17 mouse cellular contexts compared by ENCODE assay signal in the genomic region with DNA sequence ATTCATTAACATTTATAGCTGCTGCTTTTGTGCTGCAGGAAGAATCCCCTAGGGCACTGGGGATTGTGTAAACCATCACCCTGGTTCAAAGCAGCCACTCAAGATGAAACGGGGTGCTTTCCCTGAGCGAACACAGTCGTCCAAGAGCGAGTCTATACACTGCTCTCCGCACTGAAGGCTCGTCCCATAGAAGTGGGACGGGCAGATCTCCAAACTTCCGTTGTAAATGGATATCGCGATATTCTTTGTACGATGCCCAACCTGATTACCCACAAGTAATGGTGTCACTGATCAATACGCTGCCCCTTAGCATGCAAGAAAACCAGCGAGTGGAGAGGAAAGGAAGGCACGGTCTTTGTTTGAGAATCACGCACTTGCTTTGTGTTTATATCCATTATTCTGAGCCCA. TPM values are rescaled to one million over a fixed set of nuclear protein-coding genes. Genes with fewer than 3 reads are reported as not detected.
DNase-seq lines count a peak whose midpoint lies in the region; ATAC-seq lines count a peak whose summit lies in the region.
"Had no signal": no experiment of that assay in that cellular context is flagged by ENCODE, and none has a peak within 500 bp of the region (broad histone marks: within the 10 kb centered on the region; RNA-seq: fewer than 3 reads in every experiment).

No protein-coding gene starts in this region.

- 60% methylated on average over 15 of the region's 15 CpGs for WGBS in embryonic facial prominence, embryonic 10.5 days
- 58% methylated on average over 15 of the region's 15 CpGs for WGBS in embryonic facial prominence, embryonic 14.5 days
- 38% methylated on average over 15 of the region's 15 CpGs for WGBS in hindbrain, embryonic 14.5 days
- 37% methylated on average over 15 of the region's 15 CpGs for WGBS in midbrain, embryonic 16.5 days

- no peak overlapping the region for H3K4me3 ChIP-seq in embryonic facial prominence, embryonic 10.5 days
- H3K4me3 ChIP-seq in embryonic facial prominence, embryonic 14.5 days (ENCODE audit: low read depth, low read length): no peak overlapping the region
- H3K4me3 ChIP-seq in hindbrain, embryonic 14.5 days (replicated peaks; ENCODE audit: low read length): no peak overlapping the region
- no peak overlapping the region for H3K4me3 ChIP-seq in midbrain, embryonic 16.5 days (ENCODE audit: low read depth, low read length)
- H3K4me3 ChIP-seq: limb, embryonic 13.5 days had no signal

- ATAC-seq in embryonic facial prominence, embryonic 14.5 days (ENCODE audit: low read depth): no peak
- peak; percentile 81 for ATAC-seq in hindbrain, embryonic 14.5 days (ENCODE audit: low FRiP score)
- peak; percentile 85 for ATAC-seq in midbrain, embryonic 16.5 days
- ATAC-seq: liver, postnatal 0 days had no signal

- H3K27me3 ChIP-seq in embryonic facial prominence, embryonic 10.5 days (replicated peaks; ENCODE audit: low read depth, poor library complexity, severe bottlenecking): no peaks in the 10 kb centered on the region
- H3K27me3 ChIP-seq in embryonic facial prominence, embryonic 14.5 days (replicated peaks; ENCODE audit: control insufficient read depth, insufficient read depth, low read length): no peaks in the 10 kb centered on the region
- no peaks in the 10 kb centered on the region for H3K27me3 ChIP-seq in hindbrain, embryonic 14.5 days (ENCODE audit: control insufficient read depth, insufficient read depth, low read length)
- no peaks in the 10 kb centered on the region for H3K27me3 ChIP-seq in midbrain, embryonic 16.5 days (ENCODE audit: control insufficient read depth, insufficient read depth, low read depth, low read length)
- H3K27me3 ChIP-seq: limb, embryonic 13.5 days had no signal

- H3K4me2 ChIP-seq in embryonic facial prominence, embryonic 14.5 days (ENCODE audit: low read depth, low read length): 0 out of 2 replicates have a peak overlapping the region, but pooled peaks have one; percentile 12
- peak overlapping the region; percentile 17; the same call in 1 of the 2 replicates for H3K4me2 ChIP-seq in hindbrain, embryonic 14.5 days (replicated peaks)
- peak overlapping the region; percentile 43 for H3K4me2 ChIP-seq in midbrain, embryonic 16.5 days (ENCODE audit: low read length)
- H3K4me2 ChIP-seq: limb, embryonic 13.5 days had no signal

- H3K4me1 ChIP-seq in embryonic facial prominence, embryonic 10.5 days: peaks cover 3% of the 10 kb centered on the region; the same call in 1 of the 2 replicates
- H3K4me1 ChIP-seq in embryonic facial prominence, embryonic 14.5 days (ENCODE audit: control insufficient read depth, insufficient read depth, low read length): peaks cover 5% of the 10 kb centered on the region; the same call in 1 of the 2 replicates
- H3K4me1 ChIP-seq in hindbrain, embryonic 14.5 days (replicated peaks; ENCODE audit: control insufficient read depth, insufficient read depth, low read length): peaks cover 4% of the 10 kb centered on the region; the same call in 1 of the 2 replicates
- peaks cover 6% of the 10 kb centered on the region for H3K4me1 ChIP-seq in midbrain, embryonic 16.5 days (ENCODE audit: control insufficient read depth, insufficient read depth, low read length)

- H3K36me3 ChIP-seq in embryonic facial prominence, embryonic 10.5 days (replicated peaks): no peaks in the 10 kb centered on the region
- no peaks in the 10 kb centered on the region for H3K36me3 ChIP-seq in embryonic facial prominence, embryonic 14.5 days (ENCODE audit: control insufficient read depth, insufficient read depth, low read length)
- H3K36me3 ChIP-seq in hindbrain, embryonic 14.5 days (replicated peaks; ENCODE audit: control insufficient read depth, insufficient read depth): no peaks in the 10 kb centered on the region
- H3K36me3 ChIP-seq in midbrain, embryonic 16.5 days (ENCODE audit: control insufficient read depth, insufficient read depth, low read length): no peaks in the 10 kb centered on the region
- H3K36me3 ChIP-seq: limb, embryonic 13.5 days had no signal

- H3K9me3 ChIP-seq in embryonic facial prominence, embryonic 10.5 days: no peaks in the 10 kb centered on the region
- H3K9me3 ChIP-seq in embryonic facial prominence, embryonic 14.5 days (ENCODE audit: control insufficient read depth, low read length): no peaks in the 10 kb centered on the region
- H3K9me3 ChIP-seq in hindbrain, embryonic 14.5 days (ENCODE audit: control insufficient read depth, low read length): no peaks in the 10 kb centered on the region
- H3K9me3 ChIP-seq in midbrain, embryonic 16.5 days (replicated peaks; ENCODE audit: control insufficient read depth, low read length, poor library complexity, severe bottlenecking): no peaks in the 10 kb centered on the region
- H3K9me3 ChIP-seq: limb, embryonic 13.5 days had no signal

- H3K27ac ChIP-seq in embryonic facial prominence, embryonic 10.5 days (replicated peaks): 0 out of 2 replicates have a peak overlapping the region, but pooled peaks have one; percentile 10
- no peak overlapping the region for H3K27ac ChIP-seq in embryonic facial prominence, embryonic 14.5 days (replicated peaks; ENCODE audit: low read depth, low read length)
- H3K27ac ChIP-seq in hindbrain, embryonic 14.5 days: peak overlapping the region; percentile 5; the same call in 1 of the 2 replicates
- peak overlapping the region; percentile 54 for H3K27ac ChIP-seq in midbrain, embryonic 16.5 days (ENCODE audit: low read length)
- H3K27ac ChIP-seq: limb, embryonic 13.5 days had no signal

- no peak overlapping the region for H3K9ac ChIP-seq in embryonic facial prominence, embryonic 14.5 days (ENCODE audit: low read depth, low read length)
- no peak overlapping the region for H3K9ac ChIP-seq in hindbrain, embryonic 14.5 days
- no peak overlapping the region for H3K9ac ChIP-seq in midbrain, embryonic 16.5 days (ENCODE audit: low read depth, low read length)
- H3K9ac ChIP-seq: limb, embryonic 13.5 days; liver, postnatal 0 days had no signal

- DNase-seq in embryonic facial prominence, embryonic 10.5 days (ENCODE audit: low spot score): no peak
- DNase-seq in embryonic facial prominence, embryonic 14.5 days (ENCODE audit: low spot score): peak; percentile 36
- no peak for DNase-seq in hindbrain, embryonic 14.5 days (ENCODE audit: low spot score)
- DNase-seq in testis, postnatal 10 days (ENCODE audit: low spot score): no peak
- DNase-seq in frontal cortex, postnatal 36 days (ENCODE audit: low spot score in 2 of 2): no peak
- no peak for DNase-seq in thymus, postnatal 10 days (ENCODE audit: low spot score in 2 of 2)
- DNase-seq: adrenal gland, adult 8-10 months; cerebellum, postnatal 14 days; gastrocnemius, postnatal 10 days; kidney, postnatal 10 days; layer of hippocampus, postnatal 36 days; liver, postnatal 0 days; right cerebral cortex, postnatal 14 days; thymus, postnatal 4 days had no signal

RNA-seq across cellular contexts. Expression of a gene that starts 2.2 kb away (rescaled TPM):
- 0.05 and 0.06 TPM in 2 replicates for polyA plus RNA-seq in embryonic facial prominence, embryonic 10.5 days (2016; fragmentation: Nextera tagmentation; extraction: Ambion mirVana)
- polyA plus RNA-seq in embryonic facial prominence, embryonic 14.5 days (2014; fragmentation: Nextera tagmentation; extraction: Ambion mirVana): 0.12 and 0.17 TPM in 2 replicates
- 0.08 TPM in 1 of 2 replicates, not detected in the other for polyA plus RNA-seq in hindbrain, embryonic 14.5 days (2014; fragmentation: Nextera tagmentation; extraction: Ambion mirVana)
- polyA plus RNA-seq in midbrain, embryonic 16.5 days (2015; fragmentation: Nextera tagmentation; extraction: Ambion mirVana): not detected in 2 replicates
- polyA plus RNA-seq: heart, embryonic 14.5 days; liver, postnatal 0 days had no signal

RNA-seq across cellular contexts. Expression of a gene that starts 45.6 kb away (rescaled TPM):
- polyA plus RNA-seq in embryonic facial prominence, embryonic 10.5 days (2016; fragmentation: Nextera tagmentation; extraction: Ambion mirVana): not detected in 2 replicates
- polyA plus RNA-seq in embryonic facial prominence, embryonic 14.5 days (2014; fragmentation: Nextera tagmentation; extraction: Ambion mirVana): not detected in 2 replicates
- not detected in 2 replicates for polyA plus RNA-seq in hindbrain, embryonic 14.5 days (2014; fragmentation: Nextera tagmentation; extraction: Ambion mirVana)
- not detected in 2 replicates for polyA plus RNA-seq in midbrain, embryonic 16.5 days (2015; fragmentation: Nextera tagmentation; extraction: Ambion mirVana)
- polyA plus RNA-seq: heart, embryonic 14.5 days; limb, embryonic 13.5 days; liver, postnatal 0 days had no signal
